Mouse (Mus musculus): Measurements from ENCODE around the gene Rnf149. TPM values are rescaled to one million over a fixed set of nuclear protein-coding genes. Genes with fewer than 3 reads are reported as not detected.
"Not testable (repeated sequence)": the region's sequence is repeated elsewhere in the genome, so short reads cannot be mapped to it uniquely, and the experiment has no call there.

Gene Rnf149
- polyA plus RNA-seq, 1 experiment from 2014 or later = 32.0 TPM

- not testable (repeated sequence) for H3K9ac ChIP-seq; H3K4me2 ChIP-seq; H3K9me3 ChIP-seq; H3K4me3 ChIP-seq; ATAC-seq (ENCODE audit: insufficient number of reproducible peaks, insufficient read depth, low FRiP score, low TSS enrichment, low read depth); H3K36me3 ChIP-seq; H3K27me3 ChIP-seq; H3K27ac ChIP-seq; H3K4me1 ChIP-seq
- 91% methylated on average over 9 of the region's 9 CpGs for WGBS
These were observed 19.9 kb upstream of the Rnf149 start for GRCm38 (mm10) chr1:39597135-39597534.

- 82% methylated on average over 10 of the region's 10 CpGs for WGBS
- H3K4me3 ChIP-seq = no peak overlapping the region
- no peaks in the 10 kb centered on the region for H3K4me1 ChIP-seq
- no peak overlapping the region for H3K4me2 ChIP-seq
- no peaks in the 10 kb centered on the region for H3K9me3 ChIP-seq
- no peaks in the 10 kb centered on the region for H3K36me3 ChIP-seq
- H3K27ac ChIP-seq = no peak overlapping the region
- no peaks in the 10 kb centered on the region for H3K27me3 ChIP-seq
- no peak for ATAC-seq (ENCODE audit: insufficient number of reproducible peaks, insufficient read depth, low FRiP score, low TSS enrichment, low read depth)
- no peak overlapping the region for H3K9ac ChIP-seq
These were observed 16.6 kb upstream of the Rnf149 start for GRCm38 (mm10) chr1:39593836-39594235.

- no peaks in the 10 kb centered on the region for H3K27me3 ChIP-seq
- no peak overlapping the region for H3K9ac ChIP-seq
- WGBS = 73% methylated on average over 4 of the region's 4 CpGs
- no peak overlapping the region for H3K27ac ChIP-seq
- ATAC-seq (ENCODE audit: insufficient number of reproducible peaks, insufficient read depth, low FRiP score, low TSS enrichment, low read depth) = no peak
- no peak overlapping the region for H3K4me2 ChIP-seq
- H3K9me3 ChIP-seq = no peaks in the 10 kb centered on the region
- no peaks in the 10 kb centered on the region for H3K36me3 ChIP-seq
- H3K4me3 ChIP-seq = no peak overlapping the region
- H3K4me1 ChIP-seq = no peaks in the 10 kb centered on the region
These were observed 14.9 kb upstream of the Rnf149 start for GRCm38 (mm10) chr1:39592090-39592489.

- not testable (repeated sequence) for H3K4me1 ChIP-seq; H3K9ac ChIP-seq; ATAC-seq (ENCODE audit: insufficient number of reproducible peaks, insufficient read depth, low FRiP score, low TSS enrichment, low read depth); H3K9me3 ChIP-seq; H3K27ac ChIP-seq; H3K27me3 ChIP-seq; H3K36me3 ChIP-seq; H3K4me2 ChIP-seq; H3K4me3 ChIP-seq
- WGBS = 63% methylated on average over 1 of the region's 1 CpGs
These were observed 14.4 kb upstream of the Rnf149 start for GRCm38 (mm10) chr1:39591557-39591956.

GRCm38 (mm10) chr1:39590193-39590592, 13.0 kb upstream of the Rnf149 start:
- ATAC-seq (ENCODE audit: insufficient number of reproducible peaks, insufficient read depth, low FRiP score, low TSS enrichment, low read depth) = no peak
- Histone ChIP-seq H3K9ac (no peak overlapping the region), H3K27ac (no peak overlapping the region), H3K36me3 (no peaks in the 10 kb centered on the region), H3K9me3 (no peaks in the 10 kb centered on the region), H3K27me3 (no peaks in the 10 kb centered on the region), H3K4me2 (no peak overlapping the region), H3K4me3 (no peak overlapping the region), H3K4me1 (no peaks in the 10 kb centered on the region)
- WGBS = 79% methylated on average over 5 of the region's 5 CpGs

GRCm38 (mm10) chr1:39585416-39585815, 8.2 kb upstream of the Rnf149 start:
- Histone ChIP-seq H3K9ac (no peak overlapping the region), H3K27me3 (no peaks in the 10 kb centered on the region), H3K27ac (no peak overlapping the region), H3K4me1 (no peaks in the 10 kb centered on the region), H3K4me2 (no peak overlapping the region), H3K9me3 (no peaks in the 10 kb centered on the region), H3K36me3 (no peaks in the 10 kb centered on the region), H3K4me3 (no peak overlapping the region)
- no peak for ATAC-seq (ENCODE audit: insufficient number of reproducible peaks, insufficient read depth, low FRiP score, low TSS enrichment, low read depth)
- 86% methylated on average over 9 of the region's 9 CpGs for WGBS

- no peak for ATAC-seq (ENCODE audit: insufficient number of reproducible peaks, insufficient read depth, low FRiP score, low TSS enrichment, low read depth)
- peaks cover 5% of the 10 kb centered on the region for H3K4me1 ChIP-seq
- WGBS = 90% methylated on average over 9 of the region's 9 CpGs
- no peak overlapping the region for H3K4me2 ChIP-seq
- H3K27ac ChIP-seq = no peak overlapping the region
- no peaks in the 10 kb centered on the region for H3K36me3 ChIP-seq
- no peaks in the 10 kb centered on the region for H3K9me3 ChIP-seq
- H3K27me3 ChIP-seq = no peaks in the 10 kb centered on the region
- H3K4me3 ChIP-seq = no peak overlapping the region
- no peak overlapping the region for H3K9ac ChIP-seq
These were observed 6.0 kb upstream of the Rnf149 start for GRCm38 (mm10) chr1:39583173-39583572.

- Histone ChIP-seq H3K9me3 (no peaks in the 10 kb centered on the region), H3K9ac (no peak overlapping the region), H3K4me2 (no peak overlapping the region), H3K27me3 (no peaks in the 10 kb centered on the region), H3K27ac (no peak overlapping the region), H3K4me1 (peaks cover 12% of the 10 kb centered on the region), H3K4me3 (no peak overlapping the region), H3K36me3 (no peaks in the 10 kb centered on the region)
- no peak for ATAC-seq (ENCODE audit: insufficient number of reproducible peaks, insufficient read depth, low FRiP score, low TSS enrichment, low read depth)
- 75% methylated on average over 2 of the region's 3 CpGs for WGBS
These were observed 4.0 kb upstream of the Rnf149 start for GRCm38 (mm10) chr1:39581215-39581614.

- no peaks in the 10 kb centered on the region for H3K36me3 ChIP-seq
- H3K4me3 ChIP-seq = no peak overlapping the region
- no peak for ATAC-seq (ENCODE audit: insufficient number of reproducible peaks, insufficient read depth, low FRiP score, low TSS enrichment, low read depth)
- no peak overlapping the region for H3K4me2 ChIP-seq
- H3K4me1 ChIP-seq = peaks cover 25% of the 10 kb centered on the region
- 74% methylated on average over 6 of the region's 6 CpGs for WGBS
- H3K9ac ChIP-seq = no peak overlapping the region
- no peak overlapping the region for H3K27ac ChIP-seq
- H3K9me3 ChIP-seq = no peaks in the 10 kb centered on the region
- no peaks in the 10 kb centered on the region for H3K27me3 ChIP-seq
These were observed 1.9 kb upstream of the Rnf149 start for GRCm38 (mm10) chr1:39579139-39579538.

- 54% methylated on average over 5 of the region's 5 CpGs for WGBS
- H3K9me3 ChIP-seq = no peaks in the 10 kb centered on the region
- H3K4me2 ChIP-seq = no peak overlapping the region
- H3K4me3 ChIP-seq = no peak overlapping the region
- ATAC-seq (ENCODE audit: insufficient number of reproducible peaks, insufficient read depth, low FRiP score, low TSS enrichment, low read depth) = no peak
- no peak overlapping the region for H3K9ac ChIP-seq
- H3K27ac ChIP-seq = no peak overlapping the region
- H3K36me3 ChIP-seq = no peaks in the 10 kb centered on the region
- peaks cover 30% of the 10 kb centered on the region for H3K4me1 ChIP-seq
- no peaks in the 10 kb centered on the region for H3K27me3 ChIP-seq
These were observed 1.2 kb upstream of the Rnf149 start for GRCm38 (mm10) chr1:39578446-39578845.

GRCm38 (mm10) chr1:39576431-39577243, 568 bp downstream of the Rnf149 start:
- Histone ChIP-seq H3K4me2 (peak overlapping the region; percentile 76), H3K4me3 (peak overlapping the region; percentile 93), H3K9ac (peak overlapping the region; percentile 95), H3K27ac (peak overlapping the region; percentile 99), H3K36me3 (peaks cover 3% of the 10 kb centered on the region; the same call in 1 of the 2 replicates), H3K27me3 (no peaks in the 10 kb centered on the region), H3K9me3 (no peaks in the 10 kb centered on the region), H3K4me1 (peaks cover 35% of the 10 kb centered on the region)
- under 1% methylated on average over 88 of the region's 88 CpGs for WGBS
- peak; percentile 71 for ATAC-seq (ENCODE audit: insufficient number of reproducible peaks, insufficient read depth, low FRiP score, low TSS enrichment, low read depth)

GRCm38 (mm10) chr1:39575778-39576375, 1.3 kb downstream of the Rnf149 start:
- H3K36me3 ChIP-seq = peaks cover 3% of the 10 kb centered on the region; the same call in 1 of the 2 replicates
- H3K4me3 ChIP-seq = peak overlapping the region; percentile 93
- WGBS = 13% methylated on average over 8 of the region's 8 CpGs
- H3K4me2 ChIP-seq = peak overlapping the region; percentile 76
- no peaks in the 10 kb centered on the region for H3K27me3 ChIP-seq
- peaks cover 40% of the 10 kb centered on the region for H3K4me1 ChIP-seq
- no peak for ATAC-seq (ENCODE audit: insufficient number of reproducible peaks, insufficient read depth, low FRiP score, low TSS enrichment, low read depth)
- H3K9me3 ChIP-seq = no peaks in the 10 kb centered on the region
- H3K27ac ChIP-seq = peak overlapping the region; percentile 99
- H3K9ac ChIP-seq = peak overlapping the region; percentile 95
